Mouse (Mus musculus) lung, adult 2 months (tissue): Measurements from ENCODE around the gene Eva1c.

Source experiments
- CTCF ChIP-seq: fragments of 200-500 bp; IDR thresholded peaks from 2 replicates; pipeline ENCODE4 v1.5.1; 2011; ENCODE audit warnings: mild to moderate bottlenecking, low read length, control low read depth; ENCODE audit not compliant: insufficient read depth
- POLR2A ChIP-seq: fragments of 200-500 bp; IDR thresholded peaks from 2 replicates; pipeline ENCODE4 v1.6.1; 2011; ENCODE audit warnings: low read depth, mild to moderate bottlenecking, control low read depth, low read length, borderline replicate concordance; ENCODE audit errors: extremely low read depth

DNA sequence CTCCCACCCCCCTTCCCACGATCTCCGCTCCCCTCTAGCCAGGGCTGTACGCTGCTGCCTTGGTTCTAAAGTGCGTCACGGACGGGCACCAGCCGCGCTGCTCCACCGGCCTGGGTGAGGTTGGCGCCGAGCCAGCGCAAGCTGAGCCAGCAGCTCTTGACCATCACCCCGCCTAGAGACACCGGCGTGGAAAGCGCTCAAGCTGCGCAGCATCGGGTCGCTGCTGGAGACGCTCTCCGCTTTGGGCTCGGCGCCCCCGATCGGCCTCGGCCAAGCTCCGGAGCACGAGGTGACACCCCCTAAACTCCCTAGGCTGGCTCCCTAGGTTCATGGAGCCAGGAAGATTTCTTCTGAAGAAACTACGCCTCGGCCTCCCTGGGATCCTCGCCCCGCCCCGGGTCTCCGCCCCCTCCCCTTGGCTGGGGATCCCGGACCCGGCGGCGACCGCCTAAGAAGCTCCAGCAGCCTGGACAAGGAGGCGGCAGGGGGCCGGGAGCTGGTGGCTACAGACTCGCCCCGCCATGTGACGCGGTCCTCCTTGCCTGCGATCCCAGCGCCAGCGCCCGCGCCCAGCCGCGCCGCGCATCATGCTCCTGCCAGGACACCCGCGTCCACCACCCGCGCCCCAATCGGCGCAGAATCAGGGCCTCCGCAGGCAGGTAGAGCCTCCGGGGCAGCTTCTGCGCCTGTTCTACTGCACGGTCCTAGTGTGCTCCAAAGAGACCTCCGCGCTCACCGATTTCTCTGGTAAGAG, 4.3 kb downstream of the Eva1c start:
- TF ChIP-seq POLR2A (peak; percentile 53; the same call in 1 of the 2 replicates), CTCF (no peak)
